Mouse (Mus musculus) megakaryocyte, embryonic 14.5 days (primary cell): Measurements from ENCODE around the gene Celf3.

Experiments
- FLI1 ChIP-seq: IDR thresholded peaks from 2 replicates; pipeline ENCODE4 v1.6.1; 2012; ENCODE audit warnings: low read length, inconsistent platforms, mixed read lengths
- GATA1 ChIP-seq: IDR thresholded peaks from 3 replicates; pipeline ENCODE4 v1.6.1; 2012; ENCODE audit warnings: mixed read lengths, low read length, inconsistent platforms, borderline replicate concordance

DNA sequence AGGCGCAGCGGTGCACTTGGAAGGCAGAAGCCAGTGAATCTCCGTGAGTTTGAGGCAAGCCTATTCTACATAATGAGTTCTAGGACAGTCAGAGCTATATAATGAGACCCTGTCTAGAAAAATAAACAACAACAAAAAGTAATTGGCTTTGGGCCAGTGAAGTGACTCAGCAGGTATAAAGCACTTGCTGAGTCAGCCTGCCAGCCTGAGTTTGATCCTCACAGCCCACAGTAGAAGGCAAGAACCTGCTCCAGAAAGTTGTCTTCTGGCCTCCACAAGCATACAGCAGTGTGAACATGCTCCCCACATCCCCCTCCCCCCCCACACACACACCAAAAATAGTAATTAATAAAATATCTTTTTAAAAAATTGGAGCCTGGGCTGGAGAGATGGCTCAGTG is 59.1 kb downstream of the Celf3 start:
- TF ChIP-seq GATA1 (no peak), FLI1 (no peak)
